Mouse (Mus musculus) kidney, postnatal 14 days (tissue): Measurements from ENCODE around the gene Vgll2.

Experiments used
- DNase-seq: peaks from one replicate; pipeline ENCODE4 v3.0.0; 2022; ENCODE audit warnings: mixed read lengths

Gene Vgll2

GRCm38 (mm10) chr10:52022413-52023212 is at the start of gene Vgll2:
TSS of gene Vgll2 (plus strand) at chr10:52022502.
- DNase-seq: peak; percentile 21

GRCm38 (mm10) chr10:51975137-51975536 is 47.2 kb upstream of the Vgll2 start:
- no peak for DNase-seq

GRCm38 (mm10) chr10:51975587-51975986 is 46.7 kb upstream of the Vgll2 start:
- DNase-seq: no peak

GRCm38 (mm10) chr10:51981651-51982050 is 40.7 kb upstream of the Vgll2 start:
- DNase-seq: no peak

DNA sequence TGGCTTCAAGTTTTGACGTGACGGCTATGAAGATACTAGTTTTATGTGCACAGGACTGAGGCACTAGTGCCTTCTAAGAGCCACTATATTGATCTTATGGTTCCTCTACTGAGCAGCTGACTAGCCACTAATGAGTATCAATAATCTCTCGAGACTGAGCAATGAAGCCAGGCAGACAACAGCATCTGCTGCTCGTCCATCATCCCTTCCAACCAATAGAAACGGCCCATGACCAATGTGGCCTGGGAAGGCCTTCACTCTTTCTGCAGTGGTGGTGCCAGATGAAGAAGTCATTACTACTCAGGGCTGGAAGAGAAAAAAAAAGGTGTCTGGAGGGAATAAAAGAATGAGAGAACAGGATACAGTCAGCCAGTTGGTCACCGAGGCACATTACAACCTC is 39.9 kb upstream of the Vgll2 start:
- DNase-seq: no peak

DNA sequence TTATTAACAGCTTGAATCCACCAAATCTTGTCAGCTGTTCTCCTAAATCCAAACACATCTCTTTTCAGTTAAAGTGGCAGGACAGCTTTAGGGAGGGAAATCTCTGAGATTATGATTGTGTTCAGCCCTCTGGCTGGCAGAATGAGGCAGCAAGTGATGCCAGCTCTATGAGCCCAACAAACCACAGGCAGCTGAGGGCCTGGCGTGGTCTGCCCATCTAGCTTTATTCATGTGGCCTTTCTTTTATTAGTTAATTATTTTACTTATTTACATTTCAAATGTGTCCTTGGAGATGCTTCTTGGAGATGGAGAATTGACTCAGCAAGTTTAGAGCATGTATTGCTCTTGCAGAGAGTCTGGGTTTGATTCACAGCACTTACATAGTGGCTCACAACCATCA is 3.8 kb upstream of the Vgll2 start:
- DNase-seq: no peak

- DNase-seq: no peak
These were observed 1.1 kb upstream of the Vgll2 start for GRCm38 (mm10) chr10:52021231-52021630.

GRCm38 (mm10) chr10:52021736-52022394 is 437 bp upstream of the Vgll2 start:
- DNase-seq: no peak

DNA sequence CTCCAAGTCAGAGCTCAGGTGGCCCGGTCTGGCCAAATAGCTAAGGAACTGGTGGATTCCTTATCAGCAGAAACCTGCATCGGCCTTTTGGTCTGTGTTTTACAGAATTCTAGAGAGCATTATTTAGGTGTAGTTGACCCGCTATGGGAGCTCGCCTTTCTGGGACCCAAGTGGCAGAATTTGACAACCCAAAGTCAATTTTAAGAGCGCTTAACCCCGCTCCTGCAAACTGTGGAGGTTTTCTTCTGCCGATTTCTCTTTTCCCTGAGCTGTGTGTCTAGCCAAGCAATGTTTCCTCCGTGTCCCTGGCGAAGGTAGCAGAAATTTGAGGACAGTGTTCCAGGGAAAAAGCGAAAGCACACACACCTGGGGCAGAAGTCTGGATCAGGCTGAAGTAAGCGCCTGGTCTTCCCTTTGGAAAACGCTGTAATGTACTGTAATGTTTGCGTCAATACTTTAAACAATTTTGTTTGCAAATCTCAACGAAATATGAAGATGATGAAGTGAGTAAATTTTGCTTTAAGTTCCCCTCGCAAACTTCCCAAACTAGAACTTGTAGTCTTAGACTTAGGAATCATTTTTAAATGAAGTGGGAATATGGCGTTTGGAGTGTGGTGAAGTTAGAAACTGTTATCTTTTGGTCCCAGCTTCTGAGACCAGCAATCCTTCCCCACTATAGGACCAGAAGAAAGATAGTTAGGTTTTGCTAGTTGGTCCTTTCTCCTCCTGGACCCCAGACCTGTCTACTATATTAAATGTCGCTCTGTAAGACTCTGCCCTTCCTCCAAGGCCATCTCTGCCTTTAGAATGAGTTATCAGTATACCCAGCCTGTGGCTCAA is 1.1 kb downstream of the Vgll2 start:
- DNase-seq: no peak

DNA sequence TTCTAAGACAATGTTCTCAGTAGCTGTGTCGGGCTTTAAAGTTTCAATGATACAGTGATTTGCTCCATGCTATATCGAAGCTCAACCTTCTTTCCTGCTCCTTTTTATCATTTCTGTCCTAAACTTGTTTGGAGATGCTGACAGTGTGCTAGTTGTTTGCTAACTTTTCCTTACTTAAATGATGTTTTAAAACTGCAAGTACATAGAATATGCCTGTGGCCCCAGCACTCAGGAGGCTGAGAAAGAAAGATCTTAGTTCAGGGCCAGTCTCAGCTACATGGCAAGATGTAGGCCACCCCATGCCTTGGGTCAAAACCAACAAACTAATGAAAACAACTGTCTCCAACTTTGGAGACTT is 1.7 kb downstream of the Vgll2 start:
- DNase-seq: no peak

GRCm38 (mm10) chr10:52025291-52025690 is 3.0 kb downstream of the Vgll2 start:
- no peak for DNase-seq

GRCm38 (mm10) chr10:52025821-52026220 is 3.5 kb downstream of the Vgll2 start:
- DNase-seq: no peak

DNA sequence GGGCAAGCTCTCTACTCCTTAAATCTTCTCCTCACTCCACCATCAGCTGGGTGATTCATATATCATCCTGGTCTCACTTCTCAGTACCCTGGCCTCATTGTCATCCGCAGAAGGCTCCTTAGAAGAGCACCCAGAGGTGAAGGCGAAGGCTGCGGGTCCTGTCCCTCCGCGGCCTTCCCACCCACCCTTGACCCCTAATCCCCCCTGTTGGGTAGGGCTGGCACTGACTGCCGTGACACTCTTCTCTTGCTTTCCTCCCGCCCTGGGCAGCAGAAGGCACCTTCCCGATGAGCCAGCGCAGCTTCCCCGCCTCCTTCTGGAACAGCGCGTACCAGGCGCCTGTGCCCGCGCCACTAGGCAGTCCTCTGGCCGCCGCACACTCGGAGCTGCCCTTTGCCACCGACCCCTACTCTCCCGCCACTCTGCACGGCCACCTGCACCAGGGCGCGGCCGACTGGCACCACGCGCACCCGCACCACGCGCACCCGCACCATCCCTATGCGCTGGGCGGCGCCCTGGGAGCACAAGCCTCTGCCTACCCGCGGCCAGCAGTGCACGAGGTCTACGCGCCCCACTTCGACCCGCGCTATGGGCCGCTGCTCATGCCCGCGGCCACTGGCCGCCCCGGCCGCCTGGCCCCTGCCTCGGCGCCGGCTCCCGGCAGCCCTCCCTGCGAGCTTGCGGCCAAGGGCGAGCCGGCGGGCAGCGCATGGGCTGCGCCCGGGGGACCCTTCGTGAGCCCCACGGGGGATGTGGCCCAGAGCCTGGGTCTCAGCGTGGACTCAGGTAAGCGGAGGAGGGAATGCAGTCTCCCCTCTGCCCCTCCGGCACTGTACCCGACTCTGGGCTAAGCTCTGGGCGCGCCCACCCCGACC is 5.1 kb downstream of the Vgll2 start:
- peak; percentile 3 for DNase-seq

DNA sequence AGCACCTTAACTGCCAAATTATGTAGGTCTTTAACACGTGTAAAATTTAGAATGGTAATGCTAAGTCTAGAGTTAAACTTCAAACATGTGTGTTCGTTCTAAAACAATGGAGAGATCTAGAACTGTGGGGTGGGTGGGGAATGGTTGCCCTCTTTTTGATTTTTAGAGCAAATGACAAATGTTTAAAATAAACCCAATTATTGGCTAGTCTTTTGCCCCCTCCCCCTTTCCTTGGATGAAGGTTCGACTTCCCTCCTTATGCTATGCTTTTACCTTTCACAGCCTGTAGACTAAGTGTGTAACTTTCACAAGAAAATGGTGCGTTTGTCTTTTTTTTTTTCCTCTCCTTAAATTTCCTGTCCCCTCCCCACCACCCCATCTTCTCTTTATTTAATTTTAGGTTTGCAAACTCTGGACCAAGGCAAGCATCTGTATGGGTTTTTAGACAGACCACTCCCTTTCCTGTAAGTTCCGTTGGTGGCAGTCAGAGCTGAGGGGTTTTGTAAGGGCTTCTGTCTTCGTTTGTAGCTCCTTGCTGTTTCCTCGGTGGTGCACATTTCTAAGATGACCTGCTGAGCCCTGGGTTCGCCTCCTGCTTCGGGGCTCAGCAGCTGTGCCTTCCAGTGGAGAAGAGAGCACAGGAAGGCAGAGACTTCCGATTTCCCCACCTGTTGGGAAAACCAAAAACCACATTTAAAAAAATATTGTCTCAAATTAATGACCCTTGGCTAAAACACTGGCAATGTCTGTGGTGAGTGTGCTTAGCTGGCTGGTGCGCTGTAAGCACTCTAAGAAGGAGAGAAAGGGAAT is 6.5 kb downstream of the Vgll2 start:
- DNase-seq: no peak

DNA sequence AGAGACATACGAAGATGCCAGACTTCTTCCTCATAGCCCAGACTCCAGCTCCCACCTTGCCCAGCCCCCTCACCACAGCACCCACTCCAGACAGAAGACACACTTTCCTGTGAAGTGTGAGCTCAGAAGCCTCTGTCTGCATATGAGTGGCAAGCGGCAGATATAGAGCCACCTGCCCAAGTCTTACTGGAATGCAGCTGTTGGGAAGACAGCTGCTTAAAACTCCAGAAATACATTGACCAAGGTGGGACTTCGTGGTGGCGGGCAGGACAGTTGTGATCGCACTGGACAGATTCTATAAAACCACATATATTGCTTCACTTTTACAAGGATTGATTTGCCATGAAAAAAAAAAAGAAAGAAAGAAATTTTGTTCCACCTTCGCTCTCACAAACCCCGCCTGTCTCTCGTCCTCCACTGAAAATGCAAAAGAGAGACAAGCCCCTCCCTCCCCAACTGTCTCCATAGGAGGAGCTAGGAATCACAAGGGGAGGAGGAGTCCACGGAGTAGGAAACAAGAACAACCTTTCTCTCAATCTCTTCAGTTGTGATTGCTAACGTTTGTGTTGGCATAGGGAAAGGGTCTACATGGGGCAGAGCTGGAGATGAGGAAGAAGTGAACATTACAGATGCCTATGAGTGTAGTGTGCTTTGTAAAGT is 7.2 kb downstream of the Vgll2 start:
- DNase-seq: no peak

DNA sequence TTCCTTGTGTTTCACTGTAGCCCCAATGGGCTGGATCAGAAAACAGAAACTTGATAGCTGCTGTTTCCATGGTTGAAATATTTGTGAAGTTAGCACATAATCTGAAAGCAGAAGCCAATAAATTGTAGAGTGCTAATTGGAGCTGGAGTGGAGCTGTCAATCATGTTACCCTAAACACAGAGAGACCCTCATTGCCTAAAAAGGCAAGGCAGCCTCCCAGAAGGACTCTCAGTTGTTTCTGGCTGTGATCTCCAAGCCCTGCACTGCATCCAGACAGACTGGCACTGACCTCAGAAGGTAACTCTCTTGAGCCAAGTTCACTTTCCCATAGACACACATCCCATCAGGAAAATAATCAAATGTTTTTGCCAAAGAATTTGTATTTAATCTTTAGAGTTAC is 11.4 kb downstream of the Vgll2 start:
- no peak for DNase-seq

GRCm38 (mm10) chr10:52039392-52039791 is 17.1 kb downstream of the Vgll2 start:
- no peak for DNase-seq

DNA sequence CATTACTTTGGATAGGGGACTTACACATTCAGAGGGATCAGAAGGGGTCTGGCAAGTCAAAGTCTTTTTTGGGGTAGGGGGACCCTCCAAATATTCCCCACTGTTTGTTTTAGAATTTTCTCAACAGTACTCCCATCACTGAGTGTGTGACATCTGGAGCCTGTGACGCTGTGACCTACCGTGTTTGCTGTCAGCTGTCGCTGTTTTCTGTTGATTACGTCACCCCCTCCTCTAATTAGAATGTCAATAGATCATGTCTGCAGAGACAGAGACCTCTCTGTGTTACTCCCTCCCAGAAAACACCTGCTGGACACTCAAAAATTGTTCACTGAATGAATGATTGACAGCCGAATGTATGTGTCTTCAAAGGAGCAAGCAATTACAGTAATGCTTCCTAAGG is 20.8 kb downstream of the Vgll2 start:
- DNase-seq: no peak

DNA sequence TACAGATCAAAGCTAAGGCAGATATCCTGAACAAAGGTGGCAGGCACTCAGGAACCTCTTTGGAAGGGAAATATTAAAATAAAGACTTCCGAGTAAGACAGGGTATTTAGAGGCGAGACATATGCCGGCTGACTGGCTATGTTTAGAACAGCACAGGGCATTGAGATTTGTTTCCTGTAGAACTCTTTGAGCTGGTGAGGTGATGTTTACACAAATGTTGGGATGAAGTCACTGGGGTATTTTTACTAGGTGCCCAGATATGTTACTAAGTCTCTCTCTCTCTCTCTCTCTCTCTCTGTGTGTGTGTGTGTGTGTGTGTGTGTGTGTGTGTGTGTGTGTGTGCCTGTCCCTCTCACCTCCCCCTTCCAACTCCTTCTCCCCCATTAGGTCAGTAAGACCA is 26.0 kb downstream of the Vgll2 start:
- DNase-seq: no peak

- peak; percentile 33 for DNase-seq
These were observed 50.2 kb downstream of the Vgll2 start for GRCm38 (mm10) chr10:52072482-52072881.
